Comparison of ENCODE assay signal across 8 mouse cellular contexts in genomic region chr16:58512887-58513286, GRCm38 (mm10). TPM values are rescaled to one million over a fixed set of nuclear protein-coding genes. Genes with fewer than 3 reads are reported as not detected.
DNase-seq lines count a peak whose midpoint lies in the region; ATAC-seq and TF ChIP-seq lines count a peak whose summit lies in the region.

No protein-coding gene starts in this region.

- no peaks in the 10 kb centered on the region for H3K36me3 ChIP-seq in neural tube, embryonic 15.5 days

- H3K9me3 ChIP-seq in neural tube, embryonic 15.5 days (replicated peaks) = no peaks in the 10 kb centered on the region

- no peaks in the 10 kb centered on the region for H3K27me3 ChIP-seq in neural tube, embryonic 15.5 days (replicated peaks)

- intact Hi-C loops in left cerebral cortex, adult 2 months (cut with DNase I) = no loop called here

- no peak overlapping the region for H3K4me2 ChIP-seq in neural tube, embryonic 15.5 days

- no peak overlapping the region for H3K4me3 ChIP-seq in left cerebral cortex, adult 2 months
- no peak overlapping the region for H3K4me3 ChIP-seq in cortical plate, adult 2 months (ENCODE audit: insufficient read depth, low read length)
- no peak overlapping the region for H3K4me3 ChIP-seq in neural tube, embryonic 15.5 days (replicated peaks)

- no peak for TF ChIP-seq CTCF in left cerebral cortex, adult 2 months (IDR thresholded peaks at IDR 0.05)
- TF ChIP-seq CTCF in cortical plate, adult 2 months (IDR thresholded peaks at IDR 0.05; ENCODE audit: extremely low read depth, insufficient read depth, low read length) = no peak

- TF ChIP-seq POLR2A in cortical plate, adult 2 months (IDR thresholded peaks at IDR 0.05; ENCODE audit: extremely low read depth, insufficient read depth, low read length) = no peak

- H3K9ac ChIP-seq in neural tube, embryonic 15.5 days (replicated peaks) = no peak overlapping the region

- ATAC-seq in neural tube, embryonic 15.5 days (ENCODE audit: low FRiP score) = peak; percentile 79

- DNase-seq in left cerebral cortex, adult 2 months (ENCODE audit: extremely low spot score in 1 of 2, low spot score in 2 of 2) = no peak
- DNase-seq in left cerebral cortex, adult 18-20 months (ENCODE audit: low spot score in 2 of 2) = no peak
- DNase-seq in heart, adult 9 months (ENCODE audit: low spot score in 2 of 2) = peak; percentile 68 to 76
- peak; percentile 67 for DNase-seq in kidney, adult 9 months
- DNase-seq in thymus, postnatal 10 days (ENCODE audit: low spot score in 2 of 2) = no peak
- DNase-seq in thymus, postnatal 25 days = no peak

- WGBS in neural tube, embryonic 15.5 days = 28% methylated on average over 3 of the region's 3 CpGs

- peaks cover 2% of the 10 kb centered on the region for H3K4me1 ChIP-seq in cortical plate, adult 2 months (ENCODE audit: control insufficient read depth, insufficient read depth, low read length)
- H3K4me1 ChIP-seq in neural tube, embryonic 15.5 days = peaks cover 15% of the 10 kb centered on the region

- H3K27ac ChIP-seq in left cerebral cortex, adult 2 months = peak overlapping the region; percentile 67; the same call in 1 of the 2 replicates
- H3K27ac ChIP-seq in cortical plate, adult 2 months (ENCODE audit: insufficient read depth, low read length) = peak overlapping the region; percentile 74; the same call in 1 of the 2 replicates
- peak overlapping the region; percentile 60 for H3K27ac ChIP-seq in neural tube, embryonic 15.5 days (replicated peaks)

RNA-seq across cellular contexts. Expression of gene St3gal6, which starts 11.2 kb away (rescaled TPM):
- 10 to 100 TPM; 21.2 to 22.6 TPM for total RNA-seq in left cerebral cortex, adult 2 months (2021)
- total RNA-seq in left cerebral cortex, adult 18-20 months (2021) = 10 to 100 TPM; 22.4 to 25.8 TPM
- 18.7 and 20.1 TPM in 2 replicates for polyA plus RNA-seq in cortical plate, adult 2 months (2012; rRNA removed)
- 12.1 and 16.3 TPM in 2 replicates for polyA plus RNA-seq in neural tube, embryonic 15.5 days (2015; fragmentation: Nextera tagmentation; extraction: Ambion mirVana)

Comparison
In these comparisons a context has a peak if more than half of its experiments do, and no peak if none do; other contexts are left out.
1. DNase-seq: peak in heart, adult 9 months (2 of 2) and kidney, adult 9 months (single experiment); none in left cerebral cortex, adult 2 months (0 of 2), left cerebral cortex, adult 18-20 months (0 of 2), thymus, postnatal 10 days (0 of 2) and thymus, postnatal 25 days (single experiment).
2. Peak in every context shown above with its lines, with median percentiles within 50 percentile points of each other: H3K27ac ChIP-seq.